Mouse (Mus musculus) urinary bladder, postnatal 36 days (tissue): ENCODE measurements at regions not wholly inside any gene's neighbourhood (a gene's known extent, or its start where the extent isn't known, plus 50 kb on each side); places are given as distances from the start of the nearest gene placed in this dataset.

Experiments used
- DNase-seq, 2 experiments: peaks; one replicate each; pipeline ENCODE4 v3.0.0; 2022; ENCODE audit warnings: low spot score in 2 of 2, mixed read lengths in 1 of 2

- no peak for DNase-seq
Measured at GRCm38 (mm10) chr6:126481257-126481656, 54.0 kb downstream of the Kcna5 start.

- no peak for DNase-seq
Measured at GRCm38 (mm10) chr6:126477506-126477905, 57.7 kb downstream of the Kcna5 start.

DNA sequence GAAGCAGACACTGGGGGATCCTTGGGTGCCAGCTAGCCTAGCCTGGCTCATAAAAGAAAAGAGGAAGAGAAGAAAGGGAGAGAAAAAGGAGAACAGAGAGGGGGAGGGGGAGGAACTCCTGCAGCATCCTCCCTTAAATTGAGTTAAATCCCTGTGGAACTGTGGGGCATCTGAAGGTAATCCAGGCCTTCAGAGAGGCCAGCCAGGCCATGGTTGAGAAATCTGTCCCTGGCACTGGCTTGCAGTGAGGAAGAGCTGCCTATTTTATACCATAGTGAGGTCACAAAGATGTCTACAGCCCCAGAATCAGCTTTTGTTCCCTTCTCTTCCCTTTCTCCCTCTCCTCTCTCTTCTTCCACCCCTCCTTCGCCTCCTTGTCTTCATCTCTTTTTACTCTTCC is 58.5 kb downstream of the Kcna5 start:
- no peak for DNase-seq

DNA sequence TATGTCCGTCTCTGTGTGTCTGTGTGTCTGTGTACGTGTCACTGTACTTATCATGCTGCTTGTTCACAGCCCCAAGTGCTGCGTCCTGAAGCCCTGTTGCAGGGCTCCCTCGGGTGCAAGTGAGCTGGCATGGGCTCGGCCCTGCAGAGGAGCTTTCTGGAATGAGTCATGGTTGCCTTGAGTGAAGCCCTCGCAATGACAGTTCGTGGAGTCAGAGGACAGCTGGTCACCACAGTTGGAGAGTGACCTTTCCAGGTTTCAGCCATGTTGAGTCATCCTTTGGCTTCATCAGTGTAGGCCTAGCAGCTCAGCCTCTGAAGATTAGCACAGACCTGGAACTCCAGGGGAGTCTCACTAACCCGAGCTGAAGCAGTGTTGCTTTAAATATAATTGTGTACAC is 59.7 kb downstream of the Kcna5 start:
- DNase-seq: no peak

DNA sequence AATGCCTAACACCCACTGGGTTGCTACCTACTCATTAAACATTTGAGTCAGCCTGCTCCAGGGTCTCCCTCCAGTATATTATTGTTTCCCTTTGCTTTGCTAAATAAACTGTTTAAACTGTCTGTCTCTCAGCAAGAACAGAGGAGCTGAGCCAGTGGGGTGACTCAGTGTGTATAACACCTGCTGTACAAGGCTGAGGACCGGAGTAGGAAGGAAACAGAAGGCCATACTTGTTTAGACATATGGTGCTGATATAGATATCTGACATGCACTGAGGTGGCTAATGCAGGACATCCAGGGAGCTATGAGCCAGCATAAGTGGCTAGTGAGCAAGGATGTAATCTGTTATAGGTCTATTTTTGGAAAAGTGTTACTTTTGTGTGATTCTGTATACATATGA is 81.5 kb downstream of the Kcna5 start:
- DNase-seq: no peak

- DNase-seq: no peak
Measured at GRCm38 (mm10) chr6:126445519-126445918, 89.7 kb downstream of the Kcna5 start.

GRCm38 (mm10) chr6:126440254-126440653 is 95.0 kb downstream of the Kcna5 start:
- no peak for DNase-seq

DNA sequence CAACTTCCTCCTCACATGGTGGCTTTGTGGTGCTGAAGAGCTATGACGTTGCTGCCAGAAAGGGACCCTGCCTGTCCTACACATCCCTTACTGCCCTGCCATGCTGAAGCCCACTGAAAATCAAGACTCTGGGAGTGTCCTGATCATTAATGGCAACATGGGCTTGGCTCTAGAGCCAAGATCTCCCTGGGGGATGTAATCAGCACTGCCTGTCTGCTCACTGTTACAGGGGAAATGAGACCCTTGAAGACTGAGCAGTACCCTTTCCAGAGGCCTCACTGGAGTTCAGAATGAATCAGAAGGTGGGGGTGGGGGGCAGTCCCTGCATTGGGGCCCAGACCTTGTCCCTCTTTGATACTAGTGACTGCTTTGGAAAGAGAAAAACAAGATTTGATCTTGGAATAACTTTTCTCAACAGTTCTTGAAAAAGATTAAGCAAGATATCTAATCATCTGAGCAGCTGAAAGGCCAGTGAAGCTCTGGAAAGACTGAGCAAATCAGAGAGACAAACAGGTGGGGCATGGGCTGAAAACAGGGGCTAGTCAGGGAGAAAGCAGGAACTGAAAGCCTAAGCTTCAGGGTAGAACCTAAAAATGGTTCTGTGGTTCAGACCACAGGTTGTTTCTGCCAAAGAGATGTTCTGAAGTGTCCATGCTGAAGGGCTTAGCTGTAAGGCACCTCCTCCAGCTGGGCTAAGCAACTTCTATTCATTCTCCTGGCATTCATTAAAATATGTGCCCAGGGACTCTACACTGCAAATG is 97.1 kb downstream of the Kcna5 start:
- DNase-seq: no peak

DNA sequence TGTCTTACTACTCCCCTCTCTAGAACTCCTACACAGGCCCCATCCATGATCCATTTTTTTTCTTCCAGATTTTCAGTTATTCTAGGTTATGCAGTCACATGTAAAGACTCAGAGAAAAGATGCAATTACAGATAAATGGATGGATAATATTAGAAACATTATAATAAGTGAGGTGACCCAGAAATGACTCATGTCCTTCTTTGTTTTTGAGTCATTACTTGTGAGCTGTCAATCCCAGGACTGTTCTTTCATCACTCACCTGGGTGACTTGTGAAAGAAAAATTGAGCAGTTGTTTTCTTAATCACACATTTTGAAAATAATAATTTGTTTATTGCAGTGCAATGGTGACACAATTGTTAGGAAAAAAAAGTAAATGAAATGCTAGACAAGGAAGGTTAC is 108.0 kb downstream of the Kcna5 start:
- DNase-seq: no peak

GRCm38 (mm10) chr6:126405736-126406135 is 129.5 kb downstream of the Kcna5 start:
- DNase-seq: no peak

GRCm38 (mm10) chr6:126404331-126405070 is 130.7 kb downstream of the Kcna5 start:
- no peak for DNase-seq

DNA sequence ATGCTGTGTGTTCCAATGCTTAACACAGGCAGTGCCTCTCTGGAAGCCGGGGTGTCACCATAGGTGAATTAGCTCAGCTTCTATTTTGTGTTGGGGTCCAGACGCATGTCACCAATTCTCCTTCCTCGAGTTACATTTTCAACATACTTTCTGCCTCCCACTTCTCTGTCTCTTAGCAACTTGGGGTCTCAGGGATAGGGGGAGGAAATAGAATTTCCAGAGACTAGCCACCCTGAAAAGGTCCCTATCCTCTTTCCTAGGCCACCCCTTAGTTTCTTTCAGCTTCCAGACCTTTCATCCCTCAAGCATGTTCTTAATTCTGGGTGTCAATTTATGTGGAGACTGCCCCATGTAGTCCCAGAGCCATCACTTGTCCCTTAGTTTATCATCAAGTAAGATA is 135.6 kb downstream of the Kcna5 start:
- DNase-seq: no peak

- DNase-seq: no peak
Measured at GRCm38 (mm10) chr6:126398641-126399040, 136.6 kb downstream of the Kcna5 start.

- no peak for DNase-seq
Measured at GRCm38 (mm10) chr6:126395015-126395414, 140.2 kb downstream of the Kcna5 start.

DNA sequence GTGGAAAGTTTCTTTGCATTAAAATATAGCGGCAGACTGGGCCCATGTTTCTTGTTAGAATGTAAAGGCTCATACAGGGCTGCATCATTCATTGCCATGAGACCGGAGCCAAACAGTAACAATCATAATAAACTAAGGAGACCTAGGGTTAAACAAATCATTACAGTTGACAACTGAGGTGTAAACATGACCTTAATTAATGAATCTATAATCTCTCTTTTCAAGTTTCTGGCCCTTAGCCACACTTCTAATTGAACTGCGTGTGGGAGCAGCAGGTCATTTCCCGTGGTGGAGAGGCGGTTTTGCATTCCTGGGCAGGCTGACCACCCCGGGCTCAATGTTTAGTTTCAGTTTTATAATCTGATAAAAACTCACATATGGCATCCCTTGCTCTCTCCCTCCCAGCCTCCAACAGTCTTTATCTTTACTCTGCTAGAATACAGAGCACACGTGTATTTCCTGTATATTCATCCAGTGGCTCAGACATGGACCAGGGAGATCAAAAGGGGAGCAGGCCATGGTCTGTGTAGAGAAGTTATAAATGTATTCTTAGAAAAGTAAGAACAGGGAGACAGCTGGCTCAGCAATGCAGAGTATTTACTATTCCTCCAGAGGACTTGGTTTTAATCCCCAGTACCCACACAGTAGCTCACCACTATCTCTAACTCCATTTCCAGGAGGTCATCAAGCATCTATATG is 141.0 kb downstream of the Kcna5 start:
- DNase-seq: no peak

GRCm38 (mm10) chr6:126384210-126385012 is 150.8 kb downstream of the Kcna5 start:
- no peak for DNase-seq

DNA sequence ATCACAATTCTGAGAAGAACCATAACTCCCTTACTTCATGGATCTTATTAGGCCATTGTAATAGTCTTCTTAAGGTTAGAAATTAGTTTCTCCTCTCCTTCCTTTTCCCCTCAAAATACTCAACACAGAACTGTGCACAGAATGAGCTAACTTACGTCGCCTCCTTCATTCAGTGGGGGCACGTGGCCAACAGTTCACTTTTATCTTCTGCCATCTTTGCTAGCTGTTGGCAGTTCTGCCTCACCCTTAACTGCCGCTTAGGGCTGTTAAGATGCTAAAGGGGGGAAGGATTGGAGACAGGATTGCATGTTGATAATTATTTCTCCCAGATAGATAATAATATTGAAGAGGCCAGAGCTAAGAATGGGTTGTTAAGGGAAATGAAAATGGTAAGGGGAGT is 158.0 kb downstream of the Kcna5 start:
- DNase-seq: no peak

GRCm38 (mm10) chr6:126374970-126375620 is 160.1 kb downstream of the Kcna5 start:
- DNase-seq: no peak

DNA sequence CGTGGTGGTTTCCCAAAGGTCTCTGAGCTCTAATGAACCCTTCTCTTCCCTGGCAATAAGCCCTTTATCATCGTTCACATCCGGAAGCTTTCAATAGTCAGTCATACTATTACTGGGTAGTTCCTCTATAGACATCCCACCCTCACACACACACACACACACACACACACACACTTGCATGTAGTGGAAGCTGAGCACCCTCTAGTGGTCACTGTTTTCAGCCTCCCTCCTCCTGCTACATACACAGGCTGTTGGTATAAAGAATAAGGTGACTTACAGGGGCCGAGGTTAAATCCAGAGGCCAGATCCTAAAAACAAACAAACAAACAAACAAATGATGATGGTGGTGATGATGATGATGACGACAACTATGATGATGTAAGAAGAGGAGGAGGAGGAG is 163.2 kb downstream of the Kcna5 start:
- DNase-seq: peak; percentile 8 to 16

DNA sequence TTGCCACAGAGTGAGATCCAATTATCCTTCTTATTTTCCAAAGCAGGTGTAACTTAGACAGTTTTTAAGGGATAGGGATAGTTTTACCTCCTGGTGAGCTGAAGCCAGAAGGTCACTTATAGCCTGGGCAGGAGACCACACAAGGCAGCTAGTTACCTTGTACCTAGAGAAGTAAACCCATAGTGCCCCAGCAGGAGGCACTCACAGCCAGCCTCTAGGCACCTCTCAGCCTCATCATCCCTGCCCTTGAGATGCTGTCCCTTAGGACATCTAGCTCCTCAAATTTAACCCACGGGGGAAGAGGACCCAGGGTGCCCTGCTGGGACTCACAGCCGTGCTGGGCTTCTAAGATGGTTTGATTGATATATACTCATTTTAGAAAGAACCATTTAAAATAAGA is 163.7 kb downstream of the Kcna5 start:
- no peak for DNase-seq

DNA sequence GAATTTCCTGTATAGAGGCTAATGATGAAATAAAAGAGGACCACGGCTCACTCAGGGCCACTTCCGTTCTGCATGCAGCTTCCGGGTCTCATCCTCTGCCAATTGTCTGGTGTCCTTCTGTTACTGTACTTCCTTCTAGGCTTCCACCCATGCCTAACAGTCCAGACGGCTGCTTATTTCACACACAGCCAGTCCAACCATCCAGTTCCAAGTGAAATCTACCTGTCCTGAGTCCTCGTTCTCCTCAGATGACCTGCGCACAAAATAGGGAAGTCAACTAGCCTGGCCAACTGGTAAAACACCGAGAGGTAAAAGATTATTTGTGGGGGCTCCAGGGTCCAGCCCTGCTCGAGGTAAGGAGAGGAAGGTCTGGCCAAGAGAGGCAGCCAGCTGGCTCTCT is 169.7 kb downstream of the Kcna5 start:
- DNase-seq: no peak
